ENCODE assay signal across 8 mouse cellular contexts in the genomic region with DNA sequence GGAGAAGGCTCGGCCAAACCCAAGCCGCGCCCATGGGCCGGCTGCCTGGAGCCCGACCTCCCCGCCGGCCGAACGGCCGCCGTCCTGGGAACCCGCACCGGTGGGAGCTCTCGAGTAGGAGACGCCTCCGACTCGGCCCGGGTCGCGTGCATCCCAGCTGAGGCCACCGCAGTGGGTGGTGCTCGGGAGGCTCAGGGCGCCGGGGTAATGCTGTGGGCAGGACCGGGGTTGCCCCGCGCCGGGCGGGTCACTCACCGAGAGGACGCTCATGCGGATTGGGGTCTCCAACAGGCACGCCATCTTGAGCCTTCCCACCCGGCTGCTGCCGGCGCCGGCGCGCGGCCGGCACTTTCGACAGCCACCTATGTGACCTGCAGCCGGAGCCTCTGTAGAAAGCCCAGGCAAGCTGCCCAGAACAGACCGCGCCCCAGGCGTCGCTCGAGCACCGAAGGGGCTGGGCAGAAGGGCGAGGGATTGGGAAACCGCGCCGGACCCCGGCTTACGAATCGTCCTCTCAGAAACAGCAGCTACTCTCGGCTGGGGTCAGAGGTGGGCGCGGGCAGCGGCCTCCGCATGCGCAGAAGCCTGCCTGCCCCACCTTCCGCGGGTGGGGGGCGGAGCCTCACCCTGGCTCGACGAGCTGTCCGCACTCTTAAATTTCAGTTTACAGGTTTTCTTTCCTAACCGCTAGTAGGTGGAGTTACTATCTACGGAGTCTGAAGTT. TPM values are rescaled to one million over a fixed set of nuclear protein-coding genes. Genes with fewer than 3 reads are reported as not detected.
DNase-seq lines count a peak whose midpoint lies in the region; ATAC-seq lines count a peak whose summit lies in the region.

A gene (minus strand): TSS at position 553 of the 724 bp plus-strand sequence.

- DNase-seq in T-cell, adult 2 months (ENCODE audit: low spot score) = peak; percentile 93
- DNase-seq in cerebellum, postnatal 36 days = peak; percentile 88 to 91
- peak; percentile 89 for DNase-seq in gastrocnemius, adult 18-20 months (ENCODE audit: low spot score)
- peak; percentile 83 to 90 for DNase-seq in left cerebral cortex, adult 18-20 months (ENCODE audit: low spot score in 2 of 2)
- DNase-seq in right cerebral cortex, adult 18-20 months = peak; percentile 90
- peak; percentile 56 for DNase-seq in urinary bladder, postnatal 10 days (ENCODE audit: low spot score)

- no peaks in the 10 kb centered on the region for H3K9me3 ChIP-seq in hindbrain, embryonic 16.5 days (ENCODE audit: control insufficient read depth, low read length)

- peak; percentile 96 for ATAC-seq in hindbrain, embryonic 16.5 days

- H3K4me1 ChIP-seq in hindbrain, embryonic 16.5 days (ENCODE audit: control insufficient read depth, insufficient read depth, low read depth, low read length) = peaks cover 11% of the 10 kb centered on the region

- peak within 1 kb of the TSS; percentile 94 for H3K9ac ChIP-seq in hindbrain, embryonic 16.5 days (ENCODE audit: low read depth, low read length)

- H3K4me2 ChIP-seq in hindbrain, embryonic 16.5 days (ENCODE audit: low read length) = peak within 1 kb of the TSS; percentile 89

- H3K27me3 ChIP-seq in hindbrain, embryonic 16.5 days (replicated peaks; ENCODE audit: control insufficient read depth, insufficient read depth, low read length) = no peaks in the 10 kb centered on the region; the same call in 1 of the 2 replicates

- peak within 1 kb of the TSS; percentile 99 for H3K27ac ChIP-seq in hindbrain, embryonic 16.5 days (ENCODE audit: low read depth, low read length)
- peak within 1 kb of the TSS; percentile 58 for H3K27ac ChIP-seq in macrophage

- H3K4me3 ChIP-seq in hindbrain, embryonic 16.5 days (ENCODE audit: low read length) = peak within 1 kb of the TSS; percentile 98
- H3K4me3 ChIP-seq in macrophage (ENCODE audit: inconsistent target) = peak within 1 kb of the TSS; percentile 78

- peaks cover 46% of the 10 kb centered on the region for H3K79me2 ChIP-seq in macrophage (ENCODE audit: inconsistent target)

- WGBS in hindbrain, embryonic 16.5 days = 0% methylated on average over 69 of the region's 70 CpGs
- WGBS in macrophage (ENCODE audit: missing documents) = under 1% methylated on average over 69 of the region's 70 CpGs

- no peaks in the 10 kb centered on the region for H3K36me3 ChIP-seq in hindbrain, embryonic 16.5 days (ENCODE audit: control insufficient read depth, insufficient read depth, low read length)
- H3K36me3 ChIP-seq in macrophage (ENCODE audit: inconsistent target) = no peaks in the 10 kb centered on the region

RNA-seq across cellular contexts. Expression of the gene that starts here (rescaled TPM):
- 10 to 100 TPM; 22.6 to 24.1 TPM for total RNA-seq in gastrocnemius, adult 18-20 months (2021)
- polyA plus RNA-seq in hindbrain, embryonic 16.5 days (2015; fragmentation: Nextera tagmentation; extraction: Ambion mirVana) = 75.1 and 78.0 TPM in 2 replicates
- 10 to 100 TPM; 55.4 to 55.7 TPM for total RNA-seq in left cerebral cortex, adult 18-20 months (2021)
- total RNA-seq in macrophage (2018; cell fraction: chromatin; rRNA removed) = 100 to 1,000 TPM in 1 of 26 experiments, 10 to 100 TPM in 25; 17.9 to 136 (median 46.0) TPM
- total RNA-seq in macrophage (2018; cell fraction: cytosol; rRNA removed) = 10 to 100 TPM; 14.2 to 20.0 (median 17.4) TPM
- total RNA-seq in macrophage (2018; cell fraction: nucleus; rRNA removed) = 100 to 1,000 TPM in 1 of 26 experiments, 10 to 100 TPM in 25; 15.2 to 123 (median 38.7) TPM
- polyA plus RNA-seq in macrophage (2018) = 13.4 to 17.8 TPM (median 15.9 TPM) in 3 replicates

Comparison
In these comparisons a context has a peak if more than half of its experiments do, and no peak if none do; other contexts are left out.
1. Peak in every context shown above with its lines: DNase-seq, ATAC-seq, H3K4me3 ChIP-seq and H3K27ac ChIP-seq.